Mouse (Mus musculus): ENCODE results near the gene Itga4. TPM values are rescaled to one million over a fixed set of nuclear protein-coding genes. Genes with fewer than 3 reads are reported as not detected.

The Itga4 gene
- 9.3 and 10.2 TPM in 2 replicates for polyA plus RNA-seq (2012; rRNA removed)

DNA sequence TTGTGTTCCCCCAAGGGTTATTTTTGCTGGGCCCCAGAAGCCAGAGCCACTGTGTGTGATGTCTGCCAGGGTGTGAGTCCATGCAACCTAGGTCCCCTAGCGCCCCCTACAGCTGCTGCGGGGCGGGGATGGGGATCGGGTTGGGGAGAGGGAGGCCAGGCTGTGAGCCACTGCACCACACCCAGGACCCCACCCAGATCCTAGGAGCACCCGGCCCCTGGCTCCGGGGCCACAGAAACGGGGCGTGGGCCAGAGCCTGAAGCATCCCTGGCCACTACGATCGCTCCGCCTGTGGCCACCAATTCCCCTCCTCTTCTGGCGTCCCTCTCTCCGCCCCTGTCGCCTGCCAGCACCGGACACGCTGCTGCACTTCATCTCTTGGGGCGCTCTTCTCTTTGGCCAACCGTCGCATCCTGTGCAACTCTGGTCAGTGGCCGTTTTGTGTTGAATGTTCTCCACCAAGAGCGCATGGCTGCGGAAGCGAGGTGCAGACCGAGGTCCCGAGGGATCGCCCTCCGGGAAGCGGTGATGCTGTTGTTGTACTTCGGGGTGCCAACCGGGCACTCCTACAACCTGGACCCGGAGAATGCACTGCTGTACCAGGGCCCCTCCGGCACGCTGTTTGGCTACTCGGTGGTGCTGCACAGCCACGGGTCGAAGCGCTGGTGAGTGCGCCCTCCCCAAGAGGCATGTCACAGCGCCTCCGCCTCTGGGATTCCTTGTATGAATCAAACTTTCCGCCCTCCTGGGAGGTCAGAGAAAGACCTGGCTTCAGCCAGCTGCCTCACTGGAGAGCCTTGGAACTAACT is at the start of gene Itga4:
TSS of gene Itga4 (plus strand) at position 235 of the 809 bp plus-strand sequence.

Other genes with a start within 250 kb of the Itga4 start
- gene Neurod1, start 201.3 kb downstream of the Itga4 start, polyA plus RNA-seq (2012; rRNA removed), result 0.01 TPM in 1 of 2 replicates, not detected in the other
- 4.2 and 5.0 TPM in 2 replicates for gene Cerkl, start 201.4 kb downstream of the Itga4 start, polyA plus RNA-seq (2012; rRNA removed)

Data from liver, embryonic 18 days (tissue).